Mouse (Mus musculus) large intestine, adult 2 months (tissue): ENCODE measurements at regions not wholly inside any gene's neighbourhood (a gene's known extent, or its start where the extent isn't known, plus 50 kb on each side); places are given as distances from the start of the nearest gene placed in this dataset.

Experiments used
- DNase-seq: peaks from one replicate; pipeline ENCODE4 v3.0.0-alpha.2; 2012; ENCODE audit warnings: low read depth, low spot score
- WGBS: fragments of 180-500 bp; shearing (Covaris S2); methylation state at CpG from one replicate; pipeline ENCODE4 v1.1.7; 2018; 5-methylcytosine and 5-hydroxymethylcytosine counted together

- WGBS = 89% methylated on average over 3 of the region's 3 CpGs
- no peak for DNase-seq
These were observed 254.4 kb downstream of the Bcl11a start for GRCm38 (mm10) chr11:24332241-24332640.

DNA sequence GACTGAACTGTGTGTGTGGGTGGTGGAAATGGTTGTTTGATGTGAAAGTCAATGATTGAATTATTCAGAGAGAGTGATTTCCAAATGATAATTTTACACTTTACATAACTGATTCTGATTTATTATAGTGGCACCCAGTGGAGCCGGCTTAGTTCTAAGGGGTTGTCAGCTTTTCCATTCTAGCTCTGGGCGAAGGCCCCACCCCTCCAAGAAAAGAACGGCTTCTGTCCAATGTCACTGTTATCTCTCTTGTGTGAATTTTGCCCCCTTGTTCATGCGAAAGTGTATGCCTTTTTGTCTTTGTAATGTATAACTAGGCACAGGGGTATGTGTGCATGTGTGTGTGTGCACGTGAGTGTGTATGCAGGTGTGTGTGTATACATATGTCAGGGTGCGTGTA is 255.3 kb downstream of the Bcl11a start:
- WGBS = 81% methylated on average over 6 of the region's 6 CpGs
- DNase-seq = no peak

DNA sequence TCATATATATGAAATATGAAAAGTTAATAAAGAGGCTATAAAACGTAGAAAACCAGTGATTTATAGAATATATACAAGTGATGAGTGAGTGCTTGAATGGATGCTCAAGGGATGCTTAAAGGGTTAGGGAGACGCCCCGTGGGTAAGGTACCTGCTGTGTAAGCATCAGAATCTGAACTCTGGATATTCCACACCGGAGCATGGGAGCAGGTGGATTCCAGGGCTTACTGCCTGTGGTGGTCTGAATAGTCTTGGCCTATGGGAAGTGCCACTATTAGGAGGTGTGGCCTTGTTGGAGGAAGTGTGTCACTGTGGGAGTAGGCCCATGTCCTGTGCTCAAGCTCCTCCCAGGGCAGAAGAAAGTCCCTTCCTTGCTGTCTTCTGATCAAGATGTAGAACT is 257.4 kb downstream of the Bcl11a start:
- DNase-seq = no peak
- 95% methylated on average over 4 of the region's 4 CpGs for WGBS

GRCm38 (mm10) chr11:24338111-24338510 is 260.3 kb downstream of the Bcl11a start:
- WGBS = 74% methylated on average over 1 of the region's 1 CpGs
- DNase-seq = no peak

DNA sequence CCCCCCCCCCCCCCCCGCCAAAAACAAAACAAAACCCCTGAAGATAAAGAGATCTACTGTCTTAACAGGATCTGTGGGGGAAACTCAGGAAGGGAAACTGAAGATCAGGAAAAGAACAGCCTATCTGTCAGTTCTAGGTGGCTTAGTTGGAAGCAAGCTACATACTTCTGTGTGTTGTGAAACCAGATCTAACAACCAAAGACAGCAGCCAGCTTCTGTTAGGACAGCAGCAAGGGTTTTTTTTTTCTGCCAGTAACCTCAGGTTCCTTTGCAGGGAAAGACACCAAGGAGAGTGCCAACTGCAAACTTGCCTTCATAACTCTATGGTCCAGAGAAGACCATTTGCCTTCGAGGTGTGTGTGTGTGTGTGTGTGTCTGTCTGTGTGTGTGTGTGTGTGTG is 261.2 kb downstream of the Bcl11a start:
- WGBS = 56% methylated on average over 2 of the region's 2 CpGs
- no peak for DNase-seq

GRCm38 (mm10) chr11:24340677-24341076 is 262.8 kb downstream of the Bcl11a start:
- 71% methylated on average over 2 of the region's 2 CpGs for WGBS
- DNase-seq = peak; percentile 4

DNA sequence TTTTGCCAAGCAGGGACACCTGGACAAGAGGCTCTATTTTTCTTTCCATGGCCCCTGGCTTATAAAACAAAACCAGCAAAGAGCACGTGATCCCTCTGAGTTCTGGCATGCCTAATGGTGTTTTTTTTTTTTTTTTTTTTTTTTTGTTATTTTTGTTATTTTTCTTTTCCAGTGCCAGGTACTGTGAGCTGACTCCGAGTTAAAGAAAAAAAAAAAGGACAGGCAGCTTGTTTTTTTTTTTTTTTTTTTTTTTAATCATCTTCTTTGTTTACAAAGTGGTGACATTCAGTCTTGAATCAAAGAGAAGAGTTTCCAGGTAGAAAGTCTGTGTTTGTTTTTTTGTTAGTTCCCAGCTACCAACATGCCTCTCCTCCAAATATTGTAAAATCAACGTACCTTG is 263.8 kb downstream of the Bcl11a start:
- 57% methylated on average over 3 of the region's 3 CpGs for WGBS

DNA sequence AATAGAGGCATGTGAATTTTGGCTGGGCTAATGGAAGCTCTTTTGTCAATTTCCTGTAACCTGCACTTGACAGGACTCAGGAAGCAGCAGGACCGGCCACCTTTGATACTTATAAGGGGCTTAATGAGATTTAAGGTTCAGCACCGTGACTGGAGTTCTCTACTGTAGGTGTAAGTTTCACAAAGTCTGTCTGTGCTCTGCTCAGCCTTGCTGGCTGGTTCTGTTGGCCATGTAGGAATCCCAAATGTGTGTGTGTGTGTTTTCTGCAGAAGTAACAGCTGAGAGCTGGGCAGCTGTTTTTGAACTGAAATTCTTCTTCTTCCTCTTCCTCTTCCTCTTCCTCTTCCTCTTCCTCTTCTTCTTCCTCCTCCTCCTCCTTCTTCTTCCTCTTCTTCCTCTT is 264.3 kb downstream of the Bcl11a start:
- DNase-seq = no peak

More for the DNA sequence above, 263.8 kb downstream of the Bcl11a start:
- DNase-seq = no peak

DNA sequence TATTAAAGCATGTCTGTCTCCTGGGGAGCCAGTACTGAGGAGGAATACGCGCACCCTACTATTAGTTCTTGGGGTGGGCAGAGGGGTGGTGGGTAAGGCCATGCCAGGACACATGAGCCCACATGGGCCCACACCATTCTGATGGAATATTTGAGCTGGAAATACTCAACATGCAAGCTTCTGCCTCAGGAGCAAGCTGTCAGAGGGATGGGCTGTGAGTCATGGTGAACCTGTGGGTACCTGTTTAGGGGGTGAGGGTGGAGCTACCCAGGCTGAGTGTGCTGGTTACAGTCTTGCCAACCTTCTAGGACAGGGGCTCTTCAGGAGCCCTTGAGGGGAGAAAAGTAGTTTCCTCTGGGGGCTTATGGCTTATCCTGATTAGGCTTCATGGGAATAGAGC is 264.9 kb downstream of the Bcl11a start:
- 99% methylated on average over 2 of the region's 2 CpGs for WGBS
- DNase-seq = no peak

More for the DNA sequence above, 264.3 kb downstream of the Bcl11a start:
- 77% methylated on average over 2 of the region's 2 CpGs for WGBS

- 31% methylated on average over 12 of the region's 12 CpGs for WGBS
- DNase-seq = no peak
These were observed 269.4 kb downstream of the Bcl11a start for GRCm38 (mm10) chr11:24347225-24347624.

GRCm38 (mm10) chr11:24348741-24349140 is 270.9 kb downstream of the Bcl11a start:
- no peak for DNase-seq
- WGBS = 89% methylated on average over 4 of the region's 4 CpGs

GRCm38 (mm10) chr11:24349967-24350643 is 272.2 kb downstream of the Bcl11a start:
- DNase-seq = no peak
- 87% methylated on average over 10 of the region's 10 CpGs for WGBS

DNA sequence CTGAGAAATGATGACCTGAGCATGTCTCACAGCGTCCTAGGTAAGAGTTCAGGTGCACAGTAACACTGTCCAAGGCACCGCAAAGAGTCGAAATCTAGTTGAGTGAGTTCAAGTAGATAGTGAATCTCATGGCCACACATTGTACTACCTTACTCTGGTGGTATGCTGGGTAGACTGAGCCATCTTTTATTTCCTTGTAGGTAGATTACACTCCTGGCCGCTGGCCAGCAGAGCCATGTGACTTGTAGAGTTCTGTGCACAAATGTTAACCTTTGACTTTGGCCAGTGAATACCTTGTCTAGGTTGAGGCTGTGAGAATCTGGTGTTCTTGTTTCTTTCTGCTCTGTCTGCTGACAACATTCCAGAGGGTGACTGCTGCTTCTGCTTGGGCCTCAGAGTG is 273.0 kb downstream of the Bcl11a start:
- whole genome bisulfite sequencing = 70% methylated on average over 4 of the region's 4 CpGs
- no peak for DNase-seq

DNA sequence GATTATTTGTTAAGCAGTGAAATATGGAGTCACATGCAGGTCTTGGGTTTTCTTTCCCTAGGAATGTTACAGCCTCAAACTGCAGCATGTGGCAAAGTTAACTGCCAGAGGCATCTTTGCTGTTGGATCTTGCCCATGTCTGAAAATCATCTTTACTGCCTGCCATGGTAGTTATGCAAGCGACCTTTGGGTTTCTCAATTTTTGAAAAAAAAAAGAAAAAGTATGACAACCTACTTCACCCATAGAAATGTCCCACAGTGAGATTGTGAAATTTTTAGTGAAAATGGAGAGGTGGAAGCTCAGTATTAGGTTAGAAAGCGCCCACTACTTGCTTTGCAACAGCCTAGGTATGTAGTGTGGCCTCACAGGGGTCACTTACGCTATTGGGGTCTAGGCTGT is 274.2 kb downstream of the Bcl11a start:
- 90% methylated on average over 3 of the region's 3 CpGs for WGBS
- DNase-seq = no peak

DNA sequence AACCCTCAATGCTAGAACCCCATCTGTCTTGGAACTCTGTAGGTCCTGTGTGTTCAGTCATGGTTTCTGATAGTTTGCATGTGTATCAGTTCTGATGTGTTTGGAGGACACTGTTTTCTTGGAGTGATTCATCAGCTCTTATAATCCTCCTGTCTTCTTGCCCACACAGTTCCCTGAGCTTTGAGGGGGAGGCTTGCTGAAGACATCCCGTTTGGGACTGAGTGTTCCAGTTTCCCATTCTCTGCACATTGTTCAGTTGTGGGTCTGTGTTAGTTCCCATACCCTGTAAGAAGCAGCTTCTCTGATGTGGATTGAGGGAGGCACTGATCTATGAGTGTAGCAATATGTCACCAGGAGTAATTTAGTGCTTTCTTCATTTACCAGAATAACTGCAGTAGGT is 275.2 kb downstream of the Bcl11a start:
- DNase-seq = no peak
- WGBS = 78% methylated on average over 1 of the region's 1 CpGs

- WGBS = 57% methylated on average over 1 of the region's 1 CpGs
- DNase-seq = no peak
These were observed 279.5 kb downstream of the Bcl11a start for GRCm38 (mm10) chr11:24357388-24357787.

DNA sequence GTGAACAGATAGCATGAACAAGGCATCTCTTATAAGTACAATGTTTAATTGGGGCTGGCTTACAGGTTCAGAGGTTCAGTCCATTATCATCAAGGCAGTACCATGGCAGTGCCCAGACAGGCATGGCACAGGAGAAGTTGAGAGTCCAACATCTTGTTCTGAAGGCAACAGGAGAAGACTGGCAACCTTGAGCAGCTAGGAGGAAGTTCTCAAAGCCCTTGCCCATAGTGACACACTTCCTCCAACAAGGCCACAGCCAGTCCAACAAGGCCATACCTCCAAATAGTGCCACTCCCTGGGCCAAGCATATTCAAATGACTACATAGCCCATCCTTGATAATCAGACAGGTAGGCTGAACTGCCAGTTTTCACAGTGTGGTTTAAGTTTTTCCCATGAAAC is 281.2 kb downstream of the Bcl11a start:
- DNase-seq = no peak

DNA sequence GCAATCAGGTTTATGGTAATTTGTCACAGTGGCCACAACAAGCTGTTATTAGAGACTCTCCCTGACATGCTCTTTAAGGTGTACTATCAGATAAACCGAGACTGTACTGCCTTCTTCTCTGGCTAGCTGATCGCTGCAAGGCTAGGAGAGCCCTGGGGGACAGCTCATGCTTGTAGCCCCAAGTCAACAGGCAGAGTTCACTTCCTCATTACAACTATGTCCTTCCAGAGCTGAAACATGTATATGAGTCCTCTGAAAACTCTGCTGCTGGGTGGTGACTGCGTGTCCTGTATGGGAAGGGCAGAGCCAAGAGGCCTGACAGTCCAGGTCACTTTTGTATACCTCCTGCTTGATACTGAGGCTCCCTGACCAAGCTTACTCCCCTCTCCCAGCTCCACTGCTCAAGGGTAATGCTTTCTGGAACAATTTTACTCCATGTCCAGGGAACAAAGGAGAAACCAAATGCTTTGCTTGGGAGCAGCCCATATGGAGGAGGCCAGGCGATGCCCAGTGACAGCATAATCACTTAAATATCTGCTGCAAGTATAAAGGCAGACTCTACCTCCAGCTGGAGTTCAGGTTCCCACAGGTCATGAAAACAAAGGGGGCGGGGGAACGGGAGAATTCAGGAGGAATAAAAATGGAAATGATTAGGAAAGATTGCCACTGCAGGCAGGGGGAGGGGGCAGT is 284.3 kb downstream of the Bcl11a start:
- 69% methylated on average over 6 of the region's 6 CpGs for WGBS
- DNase-seq = no peak

DNA sequence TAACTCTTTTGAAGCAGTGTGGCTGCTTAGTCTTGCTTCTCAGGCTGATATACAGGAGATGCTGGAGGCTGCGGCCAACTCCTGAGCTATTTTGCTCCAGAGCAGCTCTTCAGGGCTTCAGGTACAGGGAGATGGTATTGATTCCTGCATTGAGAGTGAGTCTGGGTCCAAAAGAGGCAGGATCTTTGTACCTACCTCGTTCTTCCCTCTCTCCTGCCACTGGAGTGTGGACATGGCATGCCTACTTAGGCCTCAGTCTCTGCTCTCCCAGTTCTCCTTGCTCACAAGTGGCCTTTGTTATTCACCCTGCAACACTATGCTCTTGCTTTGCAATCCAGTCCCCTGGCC is 284.8 kb downstream of the Bcl11a start:
- no peak for DNase-seq
- WGBS = 82% methylated on average over 2 of the region's 2 CpGs

DNA sequence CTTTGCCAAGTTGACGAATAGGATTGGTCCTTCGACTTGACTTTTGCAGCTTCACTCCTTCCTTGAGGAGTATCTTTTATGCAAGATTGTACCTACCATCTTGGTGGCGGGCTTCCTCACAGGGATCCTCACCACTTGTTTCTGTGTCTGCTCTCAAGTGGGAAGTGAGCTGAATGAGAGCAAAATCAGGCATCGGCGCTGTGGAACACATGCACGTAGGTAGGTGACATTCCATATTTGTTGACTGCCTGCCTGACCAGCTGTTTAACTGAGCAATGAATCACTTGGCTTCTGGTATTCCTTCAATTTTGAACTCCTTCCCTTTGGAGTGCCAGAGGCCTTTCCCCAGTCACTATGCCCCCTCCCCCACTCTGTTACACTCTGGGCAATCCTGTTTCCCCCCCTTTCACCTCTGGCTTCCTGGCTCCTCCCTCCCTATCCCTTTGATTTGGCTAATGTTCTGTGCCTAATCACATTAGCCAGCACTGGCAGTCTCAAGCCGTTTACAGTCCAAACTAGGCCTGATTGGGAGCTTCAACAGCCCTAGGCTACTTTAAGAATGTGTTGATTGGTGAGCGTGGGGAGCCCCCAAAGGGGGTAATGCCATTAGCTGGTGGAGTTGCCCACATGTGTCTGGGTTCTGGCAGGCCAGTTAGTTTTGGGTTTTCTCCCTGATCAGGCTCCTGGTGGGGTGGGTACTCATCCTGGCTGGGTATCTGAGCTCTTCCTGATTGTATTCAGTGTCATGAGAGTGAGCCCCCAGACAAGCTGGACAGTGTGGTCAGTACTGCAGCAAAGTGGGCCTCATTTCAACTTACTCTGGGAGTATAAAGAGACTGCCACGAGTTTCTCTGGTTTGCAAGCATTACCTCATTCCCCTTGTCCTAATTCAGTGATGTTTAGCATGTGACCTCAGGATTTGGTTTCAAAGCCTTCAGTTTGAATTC is 285.8 kb downstream of the Bcl11a start:
- 79% methylated on average over 9 of the region's 9 CpGs for WGBS

More for the DNA sequence above, 285.8 kb downstream of the Bcl11a start:
- DNase-seq = no peak
